Mouse (Mus musculus) embryonic fibroblast, embryonic 13.5 days (primary cell): ENCODE data around the gene Aqp7. TPM values are rescaled to one million over a fixed set of nuclear protein-coding genes. Genes with fewer than 3 reads are reported as not detected.

Experiments
- H3K27ac ChIP-seq: 2 replicates; pipeline ENCODE4 v1.5.1; 2012; ENCODE audit warnings: low read length, control low read depth, inconsistent platforms; ENCODE audit not compliant: insufficient read depth
- H3K4me1 ChIP-seq: 2 replicates; pipeline ENCODE4 v1.6.1; 2011; ENCODE audit warnings: low read length; ENCODE audit not compliant: control insufficient read depth, insufficient read depth
- H3K4me3 ChIP-seq: 2 replicates; pipeline ENCODE4 v1.5.1; 2011; ENCODE audit warnings: mild to moderate bottlenecking, control low read depth, low read length; ENCODE audit not compliant: insufficient read depth
- CTCF ChIP-seq: IDR thresholded peaks from 2 replicates; pipeline ENCODE4 v1.5.1; 2011; ENCODE audit warnings: mild to moderate bottlenecking, control low read depth, low read length, moderate library complexity, borderline replicate concordance; ENCODE audit not compliant: insufficient read depth
- POLR2A ChIP-seq: IDR thresholded peaks from 2 replicates; pipeline ENCODE4 v1.6.1; 2011; ENCODE audit warnings: low read depth, mild to moderate bottlenecking, control low read depth, low read length, moderate library complexity
- polyA plus RNA-seq: library from polyadenylated mRNA; stranded (reverse); fragments of >200 nt; gene quantifications from 2 replicates; pipeline ENCODE4 v1.2.4, GENCODE M21; 2011; ENCODE audit warnings: low read depth; ENCODE audit not compliant: missing spikeins, insufficient read length

Gene Aqp7
- not detected in 2 replicates for polyA plus RNA-seq

GRCm38 (mm10) chr4:41047524-41048271 lies at the start of gene Aqp7:
Gene Aqp7, minus strand, starts transcription at chr4:41048139.
- no peak for TF ChIP-seq CTCF
- TF ChIP-seq POLR2A = no peak
- Histone ChIP-seq H3K4me3 (no peak within 1 kb of the TSS), H3K4me1 (0 out of 2 replicates have a peak, but pooled peaks cover 3% of the 10 kb centered on the region), H3K27ac (no peak within 1 kb of the TSS)

- Histone ChIP-seq H3K4me3 (no peak overlapping the region), H3K4me1 (0 out of 2 replicates have a peak, but pooled peaks cover 4% of the 10 kb centered on the region), H3K27ac (no peak overlapping the region)
- TF ChIP-seq CTCF (no peak), POLR2A (no peak)
These were observed 49.4 kb upstream of the Aqp7 start for GRCm38 (mm10) chr4:41097381-41097780.

- H3K4me3 ChIP-seq = no peak overlapping the region
- no peak overlapping the region for H3K27ac ChIP-seq
- TF ChIP-seq CTCF (no peak), POLR2A (no peak)
- 0 out of 2 replicates have a peak, but pooled peaks cover 4% of the 10 kb centered on the region for H3K4me1 ChIP-seq
These were observed 48.9 kb upstream of the Aqp7 start for GRCm38 (mm10) chr4:41096794-41097193.

DNA sequence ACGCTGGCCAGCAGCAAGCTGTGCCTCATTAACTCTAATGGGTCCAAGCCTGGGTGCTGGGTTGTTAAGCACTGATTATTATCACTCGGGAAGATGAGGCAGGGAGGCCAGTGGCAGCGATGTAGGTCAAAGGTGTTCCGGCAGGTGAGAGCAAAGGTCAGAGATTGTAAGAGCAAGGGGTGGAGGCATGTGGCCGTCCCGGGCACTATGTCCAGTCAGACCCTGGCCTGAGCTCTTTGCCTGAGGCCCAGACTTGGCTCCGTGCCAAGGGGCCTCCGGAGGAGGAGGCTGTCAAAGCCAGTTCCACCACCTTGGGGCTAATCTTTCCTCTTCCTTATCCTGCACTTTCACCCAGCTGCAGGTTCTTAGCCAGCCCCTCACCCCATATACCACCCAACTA lies 48.2 kb upstream of the Aqp7 start:
- no peak overlapping the region for H3K4me3 ChIP-seq
- H3K27ac ChIP-seq = no peak overlapping the region
- 0 out of 2 replicates have a peak, but pooled peaks cover 4% of the 10 kb centered on the region for H3K4me1 ChIP-seq
- TF ChIP-seq CTCF (no peak), POLR2A (no peak)

DNA sequence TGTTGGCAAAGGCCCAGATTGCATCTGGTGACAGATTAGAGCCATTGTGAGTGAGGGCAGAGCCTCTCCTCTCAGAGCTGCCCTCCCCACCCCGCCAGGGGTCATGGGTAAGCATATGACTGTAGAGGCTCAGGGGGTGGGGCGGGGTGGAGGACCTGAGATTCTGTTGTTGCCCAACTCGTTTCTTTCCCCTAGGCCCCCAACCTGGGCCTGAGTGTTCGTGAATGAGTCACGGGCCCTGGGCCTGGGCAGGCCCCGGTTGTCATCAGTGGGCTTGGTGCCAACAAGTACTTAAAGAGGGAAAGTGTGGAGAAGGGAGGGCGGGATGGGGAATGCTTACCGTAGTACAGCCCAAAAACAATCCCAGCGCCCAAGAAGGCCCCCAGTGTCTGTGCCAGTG lies 46.4 kb upstream of the Aqp7 start:
- 0 out of 2 replicates have a peak, but pooled peaks cover 4% of the 10 kb centered on the region for H3K4me1 ChIP-seq
- H3K4me3 ChIP-seq = no peak overlapping the region
- H3K27ac ChIP-seq = no peak overlapping the region
- TF ChIP-seq POLR2A (no peak), CTCF (no peak)

DNA sequence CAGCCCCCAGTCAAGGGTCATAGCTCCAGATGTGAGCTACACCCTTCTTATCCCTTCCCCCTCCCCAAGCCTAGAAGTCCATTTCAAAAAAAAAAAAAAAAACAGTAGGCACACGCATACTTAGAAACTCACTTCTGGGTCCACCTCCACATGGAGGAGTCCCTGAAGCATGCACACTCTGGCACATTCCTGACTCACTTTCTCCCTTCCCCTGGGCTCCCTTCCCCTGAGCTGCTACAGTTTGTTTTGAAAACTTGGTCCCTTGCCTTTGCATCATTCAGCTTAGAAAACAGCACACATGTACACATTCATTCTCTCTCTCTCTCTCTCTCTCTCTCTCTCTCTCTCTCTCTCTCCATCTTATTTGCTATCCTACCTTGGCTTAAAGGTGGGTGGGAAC lies 45.0 kb upstream of the Aqp7 start:
- H3K4me3 ChIP-seq = no peak overlapping the region
- TF ChIP-seq CTCF (no peak), POLR2A (no peak)
- H3K27ac ChIP-seq = no peak overlapping the region
- no peaks in the 10 kb centered on the region for H3K4me1 ChIP-seq

- no peaks in the 10 kb centered on the region for H3K4me1 ChIP-seq
- no peak overlapping the region for H3K4me3 ChIP-seq
- no peak overlapping the region for H3K27ac ChIP-seq
- TF ChIP-seq POLR2A (no peak), CTCF (no peak)
These were observed 43.5 kb upstream of the Aqp7 start for GRCm38 (mm10) chr4:41091391-41091790.

- no peaks in the 10 kb centered on the region for H3K4me1 ChIP-seq
- H3K4me3 ChIP-seq = no peak overlapping the region
- H3K27ac ChIP-seq = no peak overlapping the region
- TF ChIP-seq POLR2A (no peak), CTCF (no peak)
These were observed 41.8 kb upstream of the Aqp7 start for GRCm38 (mm10) chr4:41089705-41090104.

DNA sequence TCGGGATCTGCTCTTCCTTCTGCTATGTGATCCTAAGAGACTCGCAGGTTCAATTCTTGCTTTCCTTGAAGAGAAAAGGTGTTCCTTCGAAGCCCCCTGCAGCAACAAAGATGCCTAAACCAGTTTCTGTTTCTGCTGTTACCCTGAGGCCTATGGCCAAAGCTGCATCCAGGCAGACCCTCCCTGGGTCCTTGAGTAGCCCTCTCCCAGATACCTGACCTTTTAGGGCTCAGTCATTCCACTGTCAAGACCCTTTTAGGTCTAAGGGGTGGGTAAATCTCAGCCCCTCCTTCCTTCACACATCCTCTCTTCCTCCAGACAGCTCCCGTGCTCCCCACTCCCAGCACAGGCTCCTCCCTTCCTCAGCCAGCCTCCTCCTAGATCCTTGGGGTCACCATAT lies 41.2 kb upstream of the Aqp7 start:
- TF ChIP-seq CTCF (no peak), POLR2A (no peak)
- Histone ChIP-seq H3K27ac (no peak overlapping the region), H3K4me1 (no peaks in the 10 kb centered on the region), H3K4me3 (no peak overlapping the region)
